Mouse (Mus musculus): Measurements from ENCODE around the gene Znrf4. TPM values are rescaled to one million over a fixed set of nuclear protein-coding genes. Genes with fewer than 3 reads are reported as not detected.

Gene Znrf4
- total RNA-seq, 2 experiments from 2014 or later = not detected

DNA sequence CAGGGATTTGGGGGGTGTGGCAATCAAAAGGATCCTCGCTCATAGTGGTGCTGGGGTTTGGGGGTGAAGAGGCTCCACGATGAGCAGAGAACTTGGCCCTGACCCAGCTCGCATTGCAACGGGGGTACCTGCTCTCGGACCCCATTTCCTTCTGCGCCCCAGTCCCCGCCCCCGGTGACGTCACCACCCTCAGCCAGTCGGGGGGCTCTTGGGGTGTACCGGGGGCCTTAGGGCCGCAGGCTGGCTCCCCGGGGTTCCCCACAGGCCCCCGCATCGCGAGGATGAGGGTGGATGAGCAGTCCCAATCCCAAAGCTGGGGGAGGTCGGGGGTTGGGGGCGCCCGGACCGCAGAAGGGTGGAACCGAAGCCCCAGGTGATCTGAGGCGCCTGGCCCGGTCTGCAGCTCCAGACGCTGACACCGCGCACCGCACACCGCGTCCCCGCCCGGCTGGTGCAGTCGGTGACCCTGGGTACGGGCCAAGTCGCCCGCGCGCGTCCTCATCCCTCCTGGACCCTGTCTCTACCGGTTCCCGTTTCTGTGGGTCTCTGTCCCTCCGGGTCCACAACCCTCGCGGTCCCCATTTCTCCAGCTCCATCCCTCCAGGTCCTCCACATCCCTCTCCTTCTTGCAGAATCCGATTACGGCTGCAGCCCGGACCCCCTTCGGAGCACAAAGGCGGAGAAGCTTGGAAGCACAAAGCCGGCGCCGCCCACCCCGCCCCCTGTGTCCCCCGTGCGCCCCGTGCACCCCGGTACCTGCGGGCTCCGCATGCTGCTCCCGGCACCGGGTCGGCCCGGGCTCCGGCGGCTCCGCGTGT, 36.4 kb downstream of the Znrf4 start:
- no peak for TF ChIP-seq CTCF (conservative IDR thresholded peaks at IDR 0.05)
- peak in 1 of 2 experiments; percentile 70 for DNase-seq (ENCODE audit: low spot score in 2 of 2)

DNA sequence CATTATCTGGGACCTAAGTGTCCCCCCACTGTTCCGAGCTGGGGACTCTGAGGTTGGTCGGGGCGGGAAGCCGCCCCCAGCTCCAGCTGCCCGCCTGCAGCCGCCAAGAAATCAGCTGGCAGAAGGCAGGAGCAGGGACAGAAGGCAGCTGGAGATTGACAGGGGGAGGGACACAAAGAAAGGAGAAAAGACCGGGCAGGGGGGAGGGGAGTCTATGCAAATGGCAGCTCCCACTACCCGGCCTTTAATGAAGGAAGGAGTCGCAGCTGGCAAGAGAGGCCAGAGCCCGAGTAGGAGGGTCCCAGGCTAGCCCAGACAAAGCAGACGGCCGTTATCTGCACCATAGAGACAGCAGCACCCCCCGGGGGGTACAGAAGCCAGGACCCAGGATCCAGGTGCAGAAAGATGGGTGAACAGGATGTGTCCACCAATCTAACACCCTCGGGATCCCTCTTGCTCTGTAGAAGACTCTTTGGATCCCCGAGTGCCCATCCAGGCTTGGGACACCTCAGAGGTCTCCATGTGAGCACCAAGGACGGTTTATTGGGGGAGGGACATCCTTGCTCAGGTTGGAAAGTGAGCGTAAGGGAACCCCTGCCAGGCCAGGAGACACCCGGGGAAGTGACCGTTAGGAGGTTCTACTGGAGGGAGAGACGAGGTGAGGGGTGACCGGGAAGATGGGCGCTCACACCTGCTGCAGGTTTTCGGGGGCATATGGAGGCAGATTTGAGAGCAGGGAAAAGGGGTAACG, 37.2 kb downstream of the Znrf4 start:
- Histone ChIP-seq H3K27ac (peak overlapping the region; percentile 95), H3K4me3 (peak overlapping the region; percentile 87)
- peak; percentile 69 to 79 for DNase-seq (ENCODE audit: low spot score in 2 of 2)
- no peak for TF ChIP-seq CTCF (conservative IDR thresholded peaks at IDR 0.05)

More for the DNA sequence above, 36.4 kb downstream of the Znrf4 start:
- Histone ChIP-seq H3K27ac (peak overlapping the region; percentile 95), H3K4me3 (peak overlapping the region; percentile 87)

- Histone ChIP-seq H3K27ac (peak overlapping the region; percentile 95), H3K4me3 (peak overlapping the region; percentile 87)
- TF ChIP-seq CTCF (conservative IDR thresholded peaks at IDR 0.05) = no peak
- no peak for DNase-seq (ENCODE audit: low spot score in 2 of 2)
These were observed 37.9 kb downstream of the Znrf4 start for GRCm38 (mm10) chr17:56474311-56474830.

DNA sequence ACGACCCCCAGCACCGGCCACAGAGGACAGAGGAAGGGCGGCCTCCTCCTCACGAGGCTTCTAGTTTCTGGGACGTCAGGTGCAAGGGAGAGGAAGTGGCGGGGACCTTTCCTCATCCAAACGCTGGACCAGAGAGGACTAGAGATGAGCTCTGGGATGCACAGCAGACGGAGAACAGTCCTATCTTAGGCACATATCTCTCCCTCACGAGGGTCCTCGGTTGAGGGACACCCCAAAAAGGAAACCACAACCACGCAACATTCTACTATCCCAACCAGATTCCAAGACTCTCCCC, 38.7 kb downstream of the Znrf4 start:
- Histone ChIP-seq H3K27ac (peak overlapping the region; percentile 95), H3K4me3 (peak overlapping the region; percentile 87)
- no peak for DNase-seq (ENCODE audit: low spot score in 2 of 2)
- TF ChIP-seq CTCF (conservative IDR thresholded peaks at IDR 0.05) = no peak

DNA sequence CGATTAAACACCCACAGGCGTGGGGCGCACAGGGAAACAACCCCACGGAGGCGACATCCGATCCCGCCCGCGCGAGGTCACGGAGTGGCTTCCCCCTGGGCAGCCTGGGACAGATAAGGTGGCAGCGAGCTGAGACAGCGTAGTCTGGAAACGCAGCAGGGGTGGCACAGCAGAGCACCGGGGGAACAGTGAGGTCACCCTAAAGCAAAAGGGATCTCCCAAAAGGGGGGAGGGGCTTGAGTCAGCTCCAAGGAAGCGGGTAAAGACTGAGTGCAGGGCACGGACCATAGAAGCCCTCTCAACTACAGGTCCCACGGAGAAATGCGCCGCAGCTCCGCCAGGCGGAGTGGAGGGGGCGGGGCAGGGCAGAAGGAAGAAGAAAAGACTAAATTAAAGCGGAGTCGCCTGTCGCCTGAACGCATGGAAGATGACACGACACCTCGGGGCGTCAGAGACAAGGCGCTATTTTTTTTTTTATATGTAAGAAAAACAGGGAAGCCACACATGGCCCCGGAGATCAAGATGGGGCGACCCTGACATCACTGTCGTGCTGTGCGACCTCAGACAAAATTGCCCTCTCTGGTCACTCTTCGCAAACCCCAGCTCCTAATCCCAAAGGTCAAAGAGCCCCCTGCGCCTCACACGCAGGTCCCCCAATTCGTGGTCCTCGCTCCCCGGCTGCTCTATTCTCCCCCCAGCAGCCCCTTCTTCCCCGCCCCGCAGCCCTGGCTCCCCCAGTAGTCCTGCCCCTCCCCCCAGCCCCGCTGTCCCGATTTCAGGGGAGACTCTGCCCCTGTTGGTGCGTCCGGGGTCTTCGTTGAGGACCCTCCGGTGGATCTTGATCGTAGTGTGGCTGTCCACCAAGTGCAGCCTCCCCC, 39.3 kb downstream of the Znrf4 start:
- Histone ChIP-seq H3K27ac (peak overlapping the region; percentile 95), H3K4me3 (peak overlapping the region; percentile 87)
- peak; percentile 69 for TF ChIP-seq CTCF (conservative IDR thresholded peaks at IDR 0.05)
- peak in 1 of 2 experiments; percentile 55 for DNase-seq (ENCODE audit: low spot score in 2 of 2)

GRCm38 (mm10) chr17:56472121-56472520, 40.1 kb downstream of the Znrf4 start:
- peak overlapping the region; percentile 87 for H3K4me3 ChIP-seq
- TF ChIP-seq CTCF (conservative IDR thresholded peaks at IDR 0.05) = no peak
- H3K27ac ChIP-seq = peak overlapping the region; percentile 95

DNA sequence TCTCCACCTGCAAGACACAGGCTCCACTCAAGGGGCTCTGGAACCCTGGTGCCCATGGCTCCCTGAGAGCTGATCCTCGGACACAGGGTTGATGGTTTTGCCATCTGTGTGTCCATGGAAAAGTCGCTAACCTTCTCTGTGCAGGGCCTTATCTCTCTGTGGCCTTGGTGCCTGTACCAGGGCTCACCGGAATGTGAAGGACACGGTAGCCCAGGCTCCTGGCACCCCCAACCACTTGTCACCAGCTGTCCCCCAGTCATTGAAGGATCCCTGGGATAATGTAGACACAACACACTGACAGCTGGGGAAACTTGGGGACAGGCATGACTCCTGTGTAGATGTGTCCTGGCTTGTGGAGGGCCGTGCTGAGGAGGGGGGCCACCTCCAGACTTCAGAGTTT, 41.1 kb downstream of the Znrf4 start:
- no peak for TF ChIP-seq CTCF (conservative IDR thresholded peaks at IDR 0.05)

More at GRCm38 (mm10) chr17:56472121-56472520, 40.1 kb downstream of the Znrf4 start:
- DNase-seq (ENCODE audit: low spot score in 2 of 2) = no peak

DNA sequence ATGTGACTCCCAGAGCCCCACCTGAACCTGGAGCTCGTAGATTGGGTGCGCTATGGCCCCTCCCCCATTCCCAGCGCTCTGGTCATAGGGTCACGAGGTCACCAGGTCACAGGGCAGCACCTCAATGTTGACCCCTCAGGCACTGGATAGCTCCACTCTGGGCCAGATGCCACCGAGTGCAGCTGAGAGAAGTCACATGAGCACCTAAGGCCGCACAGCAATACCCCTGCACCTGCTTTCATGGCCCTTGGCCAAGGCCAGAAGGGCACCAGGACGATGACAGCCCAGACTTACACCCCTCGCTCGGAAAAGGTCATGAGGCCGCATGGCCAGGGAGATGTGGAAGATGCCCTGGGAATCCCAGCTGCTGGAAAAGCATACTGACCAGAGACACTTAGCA, 41.7 kb downstream of the Znrf4 start:
- no peak for TF ChIP-seq CTCF (conservative IDR thresholded peaks at IDR 0.05)
- no peak for DNase-seq (ENCODE audit: low spot score in 2 of 2)
- Histone ChIP-seq H3K4me3 (peak overlapping the region; percentile 23), H3K27ac (peak overlapping the region; percentile 39; the same call in 1 of the 2 replicates)

More for the DNA sequence above, 41.1 kb downstream of the Znrf4 start:
- DNase-seq (ENCODE audit: low spot score in 2 of 2) = no peak
- H3K4me3 ChIP-seq = no peak overlapping the region
- H3K27ac ChIP-seq = peak overlapping the region; percentile 23; the same call in 1 of the 2 replicates

GRCm38 (mm10) chr17:56470001-56470436, 42.2 kb downstream of the Znrf4 start:
- peak overlapping the region; percentile 29; the same call in 1 of the 2 replicates for H3K4me3 ChIP-seq
- H3K27ac ChIP-seq = peak overlapping the region; percentile 83
- DNase-seq (ENCODE audit: low spot score in 2 of 2) = no peak
- no peak for TF ChIP-seq CTCF (conservative IDR thresholded peaks at IDR 0.05)

- Histone ChIP-seq H3K27ac (peak overlapping the region; percentile 83), H3K4me3 (no peak overlapping the region)
- no peak for TF ChIP-seq CTCF (conservative IDR thresholded peaks at IDR 0.05)
- DNase-seq (ENCODE audit: low spot score in 2 of 2) = no peak
These were observed 43.0 kb downstream of the Znrf4 start for GRCm38 (mm10) chr17:56469275-56469674.

DNA sequence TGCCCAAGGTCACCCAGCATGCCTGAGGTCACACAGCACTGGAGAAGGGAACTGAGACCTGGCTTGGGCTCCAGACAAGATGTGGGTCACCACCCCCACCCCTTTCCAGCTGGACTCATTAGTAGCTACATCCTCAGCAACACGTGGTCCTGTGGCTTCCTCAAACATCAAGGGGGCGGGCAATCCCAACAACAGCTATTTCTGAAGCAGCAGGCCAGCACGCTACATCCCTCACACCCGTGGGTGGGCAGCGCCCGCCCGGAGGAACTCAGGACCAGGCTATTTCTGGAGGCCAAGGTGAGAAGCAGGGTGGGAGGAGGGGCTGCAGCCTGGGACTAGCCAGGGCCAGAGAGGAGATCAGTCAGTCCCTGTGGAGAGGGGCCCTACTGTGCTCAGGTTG, 43.4 kb downstream of the Znrf4 start:
- no peak for TF ChIP-seq CTCF (conservative IDR thresholded peaks at IDR 0.05)
- H3K4me3 ChIP-seq = no peak overlapping the region
- peak overlapping the region; percentile 83; the same call in 1 of the 2 replicates for H3K27ac ChIP-seq
- no peak for DNase-seq (ENCODE audit: low spot score in 2 of 2)

- TF ChIP-seq CTCF (conservative IDR thresholded peaks at IDR 0.05) = peak; percentile 51
- DNase-seq (ENCODE audit: low spot score in 2 of 2) = no peak
- Histone ChIP-seq H3K27ac (peak overlapping the region; percentile 83), H3K4me3 (no peak overlapping the region)
These were observed 43.9 kb downstream of the Znrf4 start for GRCm38 (mm10) chr17:56468380-56468779.
